Mouse (Mus musculus) G1E (cell line): ENCODE results near the gene Cep135. TPM values are rescaled to one million over a fixed set of nuclear protein-coding genes. Genes with fewer than 3 reads are reported as not detected.

Source experiments
- ATAC-seq: 2 replicates; pipeline ENCODE4 v1.8.0; 2016; ENCODE audit warnings: mild to moderate bottlenecking; ENCODE audit not compliant: insufficient number of reproducible peaks, poor library complexity, low FRiP score, severe bottlenecking; ENCODE audit errors: extremely low read depth
- DNase-seq: peaks from one replicate; pipeline ENCODE4 v3.0.0; 2012; ENCODE audit warnings: low spot score
- H3K27me3 ChIP-seq: 2 replicates; pipeline ENCODE4 v1.6.1; 2012; ENCODE audit warnings: mild to moderate bottlenecking, low read length, inconsistent platforms; ENCODE audit not compliant: insufficient read depth
- H3K36me3 ChIP-seq: replicated peaks from 2 replicates; pipeline ENCODE3; 2012; ENCODE audit warnings: mild to moderate bottlenecking, inconsistent platforms
- H3K4me1 ChIP-seq: 2 replicates; pipeline ENCODE4 v1.6.1; 2012; ENCODE audit warnings: low read depth, low read length, inconsistent platforms, mixed read lengths; ENCODE audit not compliant: insufficient read depth
- H3K4me3 ChIP-seq: 2 replicates; pipeline ENCODE4 v1.5.1; 2012; ENCODE audit warnings: low read depth, mild to moderate bottlenecking, inconsistent platforms, low read length, moderate library complexity, mixed read lengths
- H3K9me3 ChIP-seq: replicated peaks from 2 replicates; pipeline ENCODE4 v1.6.1; 2012; ENCODE audit warnings: inconsistent platforms
- CTCF ChIP-seq: IDR thresholded peaks from 2 replicates; pipeline ENCODE4 v1.5.1; 2012; ENCODE audit warnings: low read depth, low read length, inconsistent platforms, mixed read lengths
- GATA1 ChIP-seq: IDR thresholded peaks from 2 replicates; pipeline ENCODE4 v1.6.1; 2012; ENCODE audit warnings: borderline replicate concordance, low read length, inconsistent platforms, mixed read lengths
- GATA2 ChIP-seq: IDR thresholded peaks from 2 replicates; pipeline ENCODE4 v1.6.1; 2012; ENCODE audit warnings: low read depth, low read length, inconsistent platforms, borderline replicate concordance
- POLR2AphosphoS5 ChIP-seq: IDR thresholded peaks from 2 replicates; pipeline ENCODE4 v1.6.1; 2012; ENCODE audit warnings: low read depth, low read length, inconsistent platforms; ENCODE audit not compliant: insufficient replicate concordance
- TAL1 ChIP-seq: conservative IDR thresholded peaks from 2 replicates; pipeline ENCODE4 v1.6.1; 2012; ENCODE audit warnings: low read depth, low read length, inconsistent platforms, mixed read lengths
- polyA plus RNA-seq: library from polyadenylated mRNA; stranded (reverse); fragments of >175 nt; gene quantifications from 2 replicates; pipeline ENCODE4 v1.2.3, GENCODE M21; 2012
- total RNA-seq, 2 experiments: library from RNA; stranded (forward) in 1 of 2; stranded (reverse) in 1 of 2; fragments of 200-1000 nt in 1 of 2; fragments of >200 nt in 1 of 2; fragmentation: Nextera tagmentation in 1 of 2; gene quantifications; 2 replicates each; pipeline ENCODE4 v1.2.3; 2014 to 2017

Cep135 gene
- total and polyA plus RNA-seq, 3 experiments = 3.6 to 21.4 (median 21.4) TPM

GRCm38 (mm10) chr5:76688643-76689042, 100.1 kb downstream of the Cep135 start:
- H3K36me3 ChIP-seq = peaks cover 39% of the 10 kb centered on the region
- no peak for TF ChIP-seq GATA1
- no peak for TF ChIP-seq GATA2
- TF ChIP-seq CTCF = no peak
- no peak for TF ChIP-seq TAL1
- no peak for TF ChIP-seq POLR2AphosphoS5
- H3K27me3 ChIP-seq = no peaks in the 10 kb centered on the region
- H3K4me3 ChIP-seq = no peak overlapping the region
- ATAC-seq (no peak), DNase-seq (no peak)
- peaks cover 16% of the 10 kb centered on the region for H3K4me1 ChIP-seq
- H3K9me3 ChIP-seq = no peaks in the 10 kb centered on the region

GRCm38 (mm10) chr5:76690177-76690593, 101.7 kb downstream of the Cep135 start:
- Histone ChIP-seq H3K36me3 (peaks cover 47% of the 10 kb centered on the region), H3K9me3 (peaks cover 8% of the 10 kb centered on the region), H3K4me1 (peaks cover 13% of the 10 kb centered on the region), H3K4me3 (no peak overlapping the region), H3K27me3 (no peaks in the 10 kb centered on the region)
- no peak for DNase-seq
- TF ChIP-seq GATA2 = no peak
- no peak for TF ChIP-seq TAL1
- no peak for ATAC-seq

- TF ChIP-seq CTCF (no peak), GATA2 (no peak), GATA1 (no peak), POLR2AphosphoS5 (no peak), TAL1 (no peak)
- Histone ChIP-seq H3K9me3 (peaks cover 14% of the 10 kb centered on the region), H3K4me1 (peaks cover 9% of the 10 kb centered on the region), H3K27me3 (no peaks in the 10 kb centered on the region), H3K36me3 (peaks cover 54% of the 10 kb centered on the region), H3K4me3 (no peak overlapping the region)
- no peak for DNase-seq
- no peak for ATAC-seq
These were observed 102.8 kb downstream of the Cep135 start for GRCm38 (mm10) chr5:76691251-76691650.

GRCm38 (mm10) chr5:76691706-76692424, 103.4 kb downstream of the Cep135 start:
- Histone ChIP-seq H3K4me1 (peaks cover 9% of the 10 kb centered on the region), H3K36me3 (peaks cover 53% of the 10 kb centered on the region), H3K9me3 (peaks cover 14% of the 10 kb centered on the region), H3K4me3 (no peak overlapping the region), H3K27me3 (no peaks in the 10 kb centered on the region)
- DNase-seq (no peak), ATAC-seq (no peak)
- TF ChIP-seq TAL1 = no peak
- TF ChIP-seq GATA2 = no peak
- TF ChIP-seq POLR2AphosphoS5 = no peak
- TF ChIP-seq GATA1 = no peak
- TF ChIP-seq CTCF = no peak

Other genes starting within 250 kb of the Cep135 start
- not detected in 2 replicates for gene Nmu, start 224.9 kb upstream of the Cep135 start, total RNA-seq (2014; fragmentation: Nextera tagmentation)
- not detected in 2 replicates for gene Nmu, start 224.9 kb upstream of the Cep135 start, total RNA-seq (2017)
- not detected in 2 replicates for gene Nmu, start 224.9 kb upstream of the Cep135 start, polyA plus RNA-seq
- not detected in 2 replicates for gene Gm7271, start 104.7 kb upstream of the Cep135 start, total RNA-seq (2014; fragmentation: Nextera tagmentation)
- gene Gm7271, start 104.7 kb upstream of the Cep135 start, total RNA-seq (2017) = not detected in 2 replicates
- gene Gm7271, start 104.7 kb upstream of the Cep135 start, polyA plus RNA-seq = not detected in 2 replicates
- gene Exoc1, start 59.4 kb upstream of the Cep135 start, total RNA-seq (2014; fragmentation: Nextera tagmentation) = 44.9 and 59.6 TPM in 2 replicates
- 72.3 and 73.8 TPM in 2 replicates for gene Exoc1, start 59.4 kb upstream of the Cep135 start, total RNA-seq (2017)
- gene Exoc1, start 59.4 kb upstream of the Cep135 start, polyA plus RNA-seq = 1.6 and 2.2 TPM in 2 replicates
- gene C530008M17Rik, start 67.8 kb downstream of the Cep135 start, total RNA-seq (2014; fragmentation: Nextera tagmentation) = 27.2 and 41.5 TPM in 2 replicates
- gene C530008M17Rik, start 67.8 kb downstream of the Cep135 start, total RNA-seq (2017) = 7.3 and 8.1 TPM in 2 replicates
- 25.1 and 27.2 TPM in 2 replicates for gene C530008M17Rik, start 67.8 kb downstream of the Cep135 start, polyA plus RNA-seq